Mouse (Mus musculus) megakaryocyte progenitor cell, adult 5-6 weeks (primary cell): ENCODE measurements around the gene Pphln1. TPM values are rescaled to one million over a fixed set of nuclear protein-coding genes. Genes with fewer than 3 reads are reported as not detected.
A peak's percentile ranks its signal among the peaks of the same experiment; 100 is the strongest.

ENCODE experiments used
- ATAC-seq: replicated peaks from 2 replicates; pipeline ENCODE4 v1.8.0; 2016; ENCODE audit warnings: mild to moderate bottlenecking, moderate TSS enrichment, inconsistent platforms; ENCODE audit not compliant: poor library complexity
- total RNA-seq, 2 experiments: library from RNA; stranded (forward) in 1 of 2; stranded (reverse) in 1 of 2; fragments of 157-497, 149-512 nt in 1 of 2; fragments of 200-1000 nt in 1 of 2; gene quantifications; 2 replicates each; pipeline versions ENCODE4 v1.2.3 to v1.2.4; 2015 to 2017

Gene Pphln1
- total RNA-seq, 2 experiments from 2014 or later, result 51.6 to 90.0 TPM

- ATAC-seq, result no peak
Observed at GRCm38 (mm10) chr15:93536191-93536590, 138.0 kb downstream of the Pphln1 start.

- ATAC-seq, result no peak
Observed at GRCm38 (mm10) chr15:93537745-93538144, 139.6 kb downstream of the Pphln1 start.

DNA sequence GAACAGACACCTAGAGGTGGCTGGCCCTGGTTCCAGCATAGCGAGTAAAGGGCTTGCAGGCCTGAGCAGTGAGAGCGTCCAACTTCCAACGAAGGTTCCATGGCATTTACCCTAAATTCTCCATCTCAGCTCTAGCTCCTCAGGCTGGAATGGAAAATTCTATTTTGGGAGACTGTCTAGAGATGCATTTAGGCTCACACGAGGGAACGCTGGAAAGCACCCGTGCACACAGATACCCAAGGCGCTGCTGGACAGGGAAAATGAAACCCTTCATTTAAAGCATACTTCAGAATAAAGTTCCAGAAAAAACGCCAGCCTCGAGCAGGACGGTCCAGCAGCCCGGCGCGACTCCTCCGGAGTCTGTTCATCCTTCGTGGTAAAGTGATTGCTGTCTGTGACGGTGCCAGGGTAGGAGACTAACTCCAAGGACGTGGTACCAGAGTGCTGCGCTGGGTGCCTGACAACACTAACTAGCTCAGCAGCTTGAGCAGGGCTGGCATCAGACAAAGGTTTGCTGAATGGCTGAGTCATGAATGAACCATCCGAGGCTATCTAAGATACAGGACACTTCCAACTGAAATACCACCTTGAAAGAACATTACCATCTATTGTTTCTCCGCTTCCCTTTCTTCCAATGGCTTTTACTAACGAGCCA lies 140.5 kb downstream of the Pphln1 start:
- ATAC-seq, result no peak

DNA sequence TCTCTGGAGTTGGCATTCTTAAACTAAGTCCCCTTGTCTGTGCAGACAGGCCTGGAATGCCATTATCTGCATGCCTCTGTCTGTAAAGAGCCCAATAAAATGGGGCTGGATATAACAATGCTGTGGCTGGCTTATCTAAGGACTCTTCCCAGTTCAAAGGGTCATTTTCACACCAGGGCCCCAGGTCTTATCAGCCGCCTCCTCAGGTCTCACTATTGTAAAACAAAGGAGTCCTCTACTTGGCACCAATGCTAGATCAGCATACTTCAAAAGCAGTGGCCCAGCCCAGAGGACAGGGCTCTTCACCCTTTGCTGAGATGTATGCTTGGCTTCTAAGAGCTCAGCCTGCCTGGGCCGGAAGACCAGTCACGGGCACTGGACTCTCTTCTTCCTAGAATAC lies 141.3 kb downstream of the Pphln1 start:
- peak; percentile 44; the same call in 1 of the 2 replicates for ATAC-seq

Other genes starting within 250 kb of the Pphln1 start
- gene Gxylt1, start 123.2 kb upstream of the Pphln1 start, total RNA-seq (2015), result 24.4 and 26.4 TPM in 2 replicates
- 36.5 and 42.5 TPM in 2 replicates for gene Gxylt1, start 123.2 kb upstream of the Pphln1 start, total RNA-seq (2017)
- 50.3 and 63.2 TPM in 2 replicates for gene Yaf2, start 61.4 kb upstream of the Pphln1 start, total RNA-seq (2015)
- 25.0 and 30.3 TPM in 2 replicates for gene Yaf2, start 61.4 kb upstream of the Pphln1 start, total RNA-seq (2017)
- gene Zcrb1, start within 50 bp of the Pphln1 start, total RNA-seq (2015), result 118 and 134 TPM in 2 replicates
- gene Zcrb1, start within 50 bp of the Pphln1 start, total RNA-seq (2017), result 88.5 and 98.3 TPM in 2 replicates
- gene Prickle1, start 197.5 kb downstream of the Pphln1 start, total RNA-seq (2015), result 1.8 and 2.0 TPM in 2 replicates
- 1.7 and 2.3 TPM in 2 replicates for gene Prickle1, start 197.5 kb downstream of the Pphln1 start, total RNA-seq (2017)